Mouse (Mus musculus) thymus, adult 2 months (tissue): ENCODE results near the gene Gm20388. TPM values are rescaled to one million over a fixed set of nuclear protein-coding genes. Genes with fewer than 3 reads are reported as not detected.

Experiments
- DNase-seq: peaks from one replicate; pipeline ENCODE4 v3.0.0; 2021
- H3K27ac ChIP-seq: fragments of 200-500 bp; 2 replicates; pipeline ENCODE4 v1.5.1; 2012; ENCODE audit warnings: low read length, control low read depth; ENCODE audit not compliant: control insufficient read depth, insufficient read depth
- H3K27me3 ChIP-seq: fragments of 200-500 bp; 2 replicates; pipeline ENCODE4 v1.6.1; 2012; ENCODE audit warnings: mild to moderate bottlenecking, low read length, moderate library complexity, mixed read lengths; ENCODE audit not compliant: control insufficient read depth, insufficient read depth
- H3K36me3 ChIP-seq: fragments of 200-500 bp; 2 replicates; pipeline ENCODE4 v1.6.1; 2012; ENCODE audit warnings: mild to moderate bottlenecking, low read length, moderate library complexity; ENCODE audit not compliant: control insufficient read depth, insufficient read depth
- H3K4me1 ChIP-seq: fragments of 200-500 bp; replicated peaks from 2 replicates; pipeline ENCODE4 v1.6.1; 2012; ENCODE audit warnings: low read length; ENCODE audit not compliant: control insufficient read depth, insufficient read depth
- H3K4me3 ChIP-seq: fragments of 200-500 bp; 2 replicates; pipeline ENCODE4 v1.5.1; 2012; ENCODE audit warnings: mild to moderate bottlenecking, low read length, control low read depth, moderate library complexity; ENCODE audit not compliant: control insufficient read depth, insufficient read depth
- CTCF ChIP-seq: fragments of 200-500 bp; IDR thresholded peaks from 2 replicates; pipeline ENCODE4 v1.5.1; 2012; ENCODE audit warnings: mild to moderate bottlenecking, control low read depth, low read length, moderate library complexity, borderline replicate concordance; ENCODE audit not compliant: control insufficient read depth, poor library complexity, insufficient read depth; ENCODE audit errors: extremely low read depth
- POLR2A ChIP-seq: fragments of 200-500 bp; IDR thresholded peaks from 2 replicates; pipeline ENCODE4 v1.6.1; 2012; ENCODE audit warnings: mild to moderate bottlenecking, low read length, control low read depth, moderate library complexity; ENCODE audit not compliant: control insufficient read depth, poor library complexity, insufficient read depth; ENCODE audit errors: extremely low read depth
- WGBS: fragments of 180-500 bp; shearing (Covaris S2); methylation state at CpG from one replicate; pipeline ENCODE4 v1.1.7; 2018; 5-methylcytosine and 5-hydroxymethylcytosine counted together
- polyA plus RNA-seq: library from polyadenylated mRNA; depleted of rRNA; stranded (reverse); fragments of >200 nt; gene quantifications from 2 replicates; pipeline ENCODE4 v1.2.3, GENCODE M21; 2012

Gene Gm20388
- polyA plus RNA-seq, 1 experiment = 103 TPM

DNA sequence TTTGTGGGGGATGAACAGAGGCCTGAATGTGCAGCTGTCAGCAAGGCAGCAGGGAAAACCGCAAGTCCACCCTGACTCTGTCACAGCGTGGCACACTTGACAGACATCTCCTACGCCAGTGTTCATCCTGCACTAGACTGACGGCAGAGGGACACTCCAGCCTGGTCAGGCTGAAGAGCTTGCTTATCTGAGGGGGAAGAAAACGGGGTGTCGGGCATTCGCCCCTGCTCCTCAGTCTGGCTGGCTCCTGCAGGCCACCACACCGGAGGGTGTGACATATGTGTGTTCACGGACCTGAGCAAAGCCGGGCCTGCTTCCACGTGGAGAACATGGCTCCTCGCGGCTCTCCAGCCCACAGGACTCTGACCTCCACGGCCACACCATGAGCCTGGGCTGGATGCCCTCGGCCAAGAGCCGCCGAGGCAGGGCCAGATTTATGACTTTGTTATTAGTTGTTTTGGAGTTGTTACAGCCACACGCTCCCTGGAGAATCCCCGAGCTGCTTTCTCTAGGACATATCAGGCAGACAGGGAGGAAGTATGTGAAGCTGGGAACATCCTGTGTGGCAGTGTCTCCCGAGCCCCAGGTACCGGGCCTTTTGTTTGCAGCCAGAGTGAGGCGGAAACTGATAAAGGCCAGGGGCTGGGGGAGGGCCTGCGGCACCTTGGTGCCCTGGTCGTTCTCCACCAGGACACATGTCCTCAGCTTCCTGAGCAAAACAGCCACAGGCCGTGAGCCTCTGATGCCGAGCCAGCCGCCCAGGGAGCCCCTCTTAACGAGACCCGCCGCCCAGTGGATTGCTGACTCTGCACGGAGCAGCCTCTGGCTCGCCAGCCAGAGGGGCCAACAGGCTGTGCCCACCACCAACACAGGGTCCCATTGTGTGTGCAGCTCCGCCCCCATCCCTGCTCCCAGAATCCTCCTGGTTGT lies 1424.1 kb downstream of the Gm20388 start:
- Histone ChIP-seq H3K36me3 (no peaks in the 10 kb centered on the region), H3K27ac (no peak overlapping the region), H3K27me3 (no peaks in the 10 kb centered on the region; the same call in 1 of the 2 replicates), H3K4me1 (no peaks in the 10 kb centered on the region), H3K4me3 (no peak overlapping the region)
- TF ChIP-seq POLR2A (no peak), CTCF (no peak)
- 27% methylated on average over 33 of the region's 33 CpGs for WGBS
- no peak for DNase-seq

- no peak for TF ChIP-seq CTCF
- TF ChIP-seq POLR2A = no peak
- H3K4me1 ChIP-seq = no peaks in the 10 kb centered on the region
- no peak overlapping the region for H3K27ac ChIP-seq
- no peak for DNase-seq
- no peaks in the 10 kb centered on the region; the same call in 1 of the 2 replicates for H3K27me3 ChIP-seq
- WGBS = over 99% methylated on average over 7 of the region's 7 CpGs
- H3K36me3 ChIP-seq = no peaks in the 10 kb centered on the region
- no peak overlapping the region for H3K4me3 ChIP-seq
These were observed 1425.0 kb downstream of the Gm20388 start for GRCm38 (mm10) chr8:121335684-121336083.

GRCm38 (mm10) chr8:121342931-121343330 lies 1432.3 kb downstream of the Gm20388 start:
- Histone ChIP-seq H3K27me3 (no peaks in the 10 kb centered on the region), H3K4me3 (no peak overlapping the region), H3K27ac (no peak overlapping the region), H3K36me3 (no peaks in the 10 kb centered on the region), H3K4me1 (no peaks in the 10 kb centered on the region)
- TF ChIP-seq CTCF (no peak), POLR2A (no peak)
- DNase-seq = no peak
- WGBS = 90% methylated on average over 13 of the region's 13 CpGs

DNA sequence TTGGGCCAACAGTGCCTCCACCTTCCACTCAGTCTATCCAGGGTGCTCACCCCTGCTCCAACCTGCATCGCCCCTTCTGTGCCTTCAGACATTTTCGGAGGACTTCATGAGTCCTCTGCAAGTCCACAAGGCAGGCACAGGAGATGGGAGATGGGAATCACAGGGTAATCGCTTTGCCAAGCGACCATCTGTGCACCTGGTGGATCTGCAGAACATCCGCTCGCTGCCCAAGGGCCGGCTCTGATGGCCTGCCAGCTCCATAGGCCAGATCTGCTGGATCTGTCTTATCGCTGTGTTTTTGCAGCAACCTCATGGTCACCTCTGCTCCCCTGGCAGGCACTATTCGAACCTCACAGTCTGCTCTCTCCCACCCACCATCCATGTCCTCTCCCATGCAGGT lies 1433.8 kb downstream of the Gm20388 start:
- TF ChIP-seq POLR2A (no peak), CTCF (no peak)
- no peak for DNase-seq
- no peaks in the 10 kb centered on the region for H3K36me3 ChIP-seq
- no peak overlapping the region for H3K4me3 ChIP-seq
- no peak overlapping the region for H3K27ac ChIP-seq
- WGBS = 96% methylated on average over 9 of the region's 9 CpGs
- no peaks in the 10 kb centered on the region for H3K27me3 ChIP-seq
- no peaks in the 10 kb centered on the region for H3K4me1 ChIP-seq

DNA sequence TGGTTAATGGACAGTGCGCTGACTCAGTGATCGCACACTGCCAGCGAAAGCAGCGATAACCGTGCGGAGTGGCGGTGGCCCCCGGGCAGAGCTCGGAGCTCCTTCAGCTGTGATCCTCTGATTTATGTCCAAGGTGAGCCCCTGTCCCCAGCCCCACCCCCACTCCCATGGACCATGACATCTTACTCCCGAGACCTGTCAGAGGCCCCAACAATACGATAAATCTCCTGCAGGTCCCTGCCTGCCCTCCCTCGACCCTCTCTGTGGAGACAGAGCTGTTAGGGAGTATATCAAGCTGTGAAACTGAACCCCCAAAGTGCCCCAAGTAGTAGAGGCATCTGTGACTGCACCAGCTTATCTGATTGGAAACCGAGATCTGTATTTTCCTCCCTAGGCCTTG lies 1435.5 kb downstream of the Gm20388 start:
- H3K4me1 ChIP-seq = no peaks in the 10 kb centered on the region
- no peak overlapping the region for H3K27ac ChIP-seq
- 92% methylated on average over 13 of the region's 13 CpGs for WGBS
- no peaks in the 10 kb centered on the region for H3K27me3 ChIP-seq
- DNase-seq = no peak
- TF ChIP-seq CTCF (no peak), POLR2A (no peak)
- H3K4me3 ChIP-seq = no peak overlapping the region
- H3K36me3 ChIP-seq = no peaks in the 10 kb centered on the region

GRCm38 (mm10) chr8:121346862-121347261 lies 1436.2 kb downstream of the Gm20388 start:
- 94% methylated on average over 9 of the region's 9 CpGs for WGBS
- Histone ChIP-seq H3K27ac (no peak overlapping the region), H3K27me3 (no peaks in the 10 kb centered on the region), H3K36me3 (no peaks in the 10 kb centered on the region), H3K4me1 (no peaks in the 10 kb centered on the region), H3K4me3 (no peak overlapping the region)
- no peak for TF ChIP-seq POLR2A
- no peak for TF ChIP-seq CTCF
- no peak for DNase-seq
